Mouse (Mus musculus) forebrain, embryonic 15.5 days (tissue): ENCODE data around the gene Casp6. TPM values are rescaled to one million over a fixed set of nuclear protein-coding genes. Genes with fewer than 3 reads are reported as not detected.
A peak's percentile ranks its signal among the peaks of the same experiment; 100 is the strongest.

ENCODE experiments used
- ATAC-seq: fragments of 200-750 bp; cut with Nextera tagmentation; replicated peaks from 2 replicates; pipeline ENCODE4 v1.8.0; 2017; ENCODE audit warnings: mild to moderate bottlenecking, moderate TSS enrichment, moderate library complexity
- H3K27ac ChIP-seq: fragments of 300-500 bp; sonication (generic); replicated peaks from 2 replicates; pipeline ENCODE4 v1.5.1; 2015; ENCODE audit warnings: mild to moderate bottlenecking, inconsistent platforms
- H3K27me3 ChIP-seq: fragments of 300-500 bp; sonication (generic); 2 replicates; pipeline ENCODE4 v1.6.1; 2015; ENCODE audit warnings: inconsistent platforms
- H3K36me3 ChIP-seq: fragments of 300-500 bp; sonication (generic); 2 replicates; pipeline ENCODE4 v1.6.1; 2015; ENCODE audit warnings: mild to moderate bottlenecking, inconsistent platforms
- H3K4me1 ChIP-seq: fragments of 300-500 bp; sonication (generic); 2 replicates; pipeline ENCODE4 v1.6.1; 2015; ENCODE audit warnings: inconsistent platforms
- H3K4me2 ChIP-seq: fragments of 300-500 bp; sonication (generic); replicated peaks from 2 replicates; pipeline ENCODE4 v1.6.1; 2015; ENCODE audit warnings: mild to moderate bottlenecking, inconsistent platforms
- H3K4me3 ChIP-seq: fragments of 300-500 bp; sonication (generic); 2 replicates; pipeline ENCODE4 v1.5.1; 2015; ENCODE audit warnings: mild to moderate bottlenecking, inconsistent platforms
- H3K9ac ChIP-seq: fragments of 300-500 bp; sonication (generic); replicated peaks from 2 replicates; pipeline ENCODE4 v1.6.1; 2015; ENCODE audit warnings: mild to moderate bottlenecking, inconsistent platforms
- H3K9me3 ChIP-seq: fragments of 300-500 bp; sonication (generic); 2 replicates; pipeline ENCODE4 v1.6.1; 2016; ENCODE audit warnings: inconsistent platforms
- WGBS: fragments of 180-500 bp; shearing (Covaris S2); methylation state at CpG from one replicate; pipeline ENCODE4 v1.1.7; 2015; ENCODE audit warnings: mixed read lengths; 5-methylcytosine and 5-hydroxymethylcytosine counted together
- polyA plus RNA-seq: library from polyadenylated mRNA; unstranded; fragments of >200 nt; fragmentation: Nextera tagmentation; extraction: Ambion mirVana; gene quantifications from 2 replicates; pipeline ENCODE4 v1.2.1, GENCODE M21; 2015

Gene Casp6
- polyA plus RNA-seq, 1 experiment from 2014 or later = 33.4 TPM

DNA sequence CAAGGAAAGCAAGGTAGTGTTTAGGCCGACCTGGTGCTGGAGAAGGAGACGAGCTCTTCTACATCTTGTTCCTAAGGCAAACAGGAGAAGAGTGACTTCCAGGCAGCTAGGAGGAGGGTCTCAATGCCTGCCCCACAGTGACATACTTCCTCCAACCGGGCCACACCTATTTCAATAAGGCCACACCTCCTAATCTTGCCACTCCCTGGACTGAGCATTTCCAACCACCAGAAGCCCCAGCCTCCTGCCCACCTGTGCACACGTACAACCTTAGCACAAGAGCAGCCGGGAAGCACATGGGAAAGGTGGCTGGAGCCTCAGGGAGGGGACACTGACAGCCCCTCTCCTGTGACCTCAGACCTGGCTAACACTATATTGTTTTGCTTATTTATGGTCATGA lies 9.2 kb upstream of the Casp6 start:
- Histone ChIP-seq H3K27me3 (no peaks in the 10 kb centered on the region), H3K36me3 (peaks cover 12% of the 10 kb centered on the region; the same call in 1 of the 2 replicates), H3K9ac (no peak overlapping the region), H3K9me3 (no peaks in the 10 kb centered on the region), H3K4me3 (no peak overlapping the region), H3K27ac (no peak overlapping the region), H3K4me1 (no peaks in the 10 kb centered on the region), H3K4me2 (no peak overlapping the region)
- no peak for ATAC-seq
- WGBS = 87% methylated on average over 5 of the region's 5 CpGs

DNA sequence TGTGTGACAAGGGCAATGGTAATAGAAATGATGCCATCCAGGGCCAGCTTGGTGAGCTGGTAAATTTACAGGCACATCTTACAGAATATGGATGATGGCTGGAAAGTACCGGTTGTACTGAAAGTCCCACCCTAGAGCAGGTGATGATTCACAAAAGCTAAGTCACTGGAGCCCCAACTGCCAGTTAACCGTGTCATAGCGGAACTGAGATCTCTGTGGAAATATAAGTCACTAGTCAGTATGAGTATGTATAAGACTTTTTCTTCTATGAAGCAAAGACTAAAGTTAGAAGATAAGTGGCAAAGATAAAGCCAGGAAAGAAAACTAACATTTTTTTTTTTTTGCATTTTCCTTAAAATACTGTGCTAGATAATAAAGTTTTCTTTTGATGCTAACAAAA lies 8.1 kb upstream of the Casp6 start:
- Histone ChIP-seq H3K4me3 (no peak overlapping the region), H3K36me3 (peaks cover 12% of the 10 kb centered on the region; the same call in 1 of the 2 replicates), H3K27me3 (no peaks in the 10 kb centered on the region), H3K9ac (no peak overlapping the region), H3K9me3 (no peaks in the 10 kb centered on the region), H3K4me2 (no peak overlapping the region), H3K4me1 (no peaks in the 10 kb centered on the region), H3K27ac (no peak overlapping the region)
- ATAC-seq = no peak
- 96% methylated on average over 3 of the region's 3 CpGs for WGBS

DNA sequence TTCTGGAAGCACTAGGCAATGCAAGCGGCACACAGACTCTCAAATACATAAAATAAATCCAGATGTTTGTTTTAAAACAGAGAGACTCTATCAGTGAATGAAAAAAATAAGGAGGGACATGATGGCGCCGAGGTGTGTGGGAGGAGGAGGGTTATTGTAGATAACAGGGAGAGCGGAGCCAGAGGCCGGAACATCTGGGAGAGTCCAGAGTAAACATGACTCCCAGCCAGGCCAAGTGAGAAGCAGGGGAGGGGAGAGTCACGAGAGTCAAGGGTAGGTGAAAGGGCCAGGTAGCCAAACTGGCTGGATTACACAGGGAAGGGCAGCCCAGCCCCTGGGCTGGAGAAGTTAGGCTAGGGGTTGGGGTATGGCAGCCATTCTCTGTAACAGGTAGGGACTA lies 4.6 kb upstream of the Casp6 start:
- H3K4me2 ChIP-seq = no peak overlapping the region
- peaks cover 5% of the 10 kb centered on the region; the same call in 1 of the 2 replicates for H3K4me1 ChIP-seq
- no peak overlapping the region for H3K4me3 ChIP-seq
- H3K9me3 ChIP-seq = no peaks in the 10 kb centered on the region
- ATAC-seq = no peak
- 0 out of 2 replicates have a peak, but pooled peaks cover 4% of the 10 kb centered on the region for H3K36me3 ChIP-seq
- no peaks in the 10 kb centered on the region for H3K27me3 ChIP-seq
- no peak overlapping the region for H3K27ac ChIP-seq
- 90% methylated on average over 6 of the region's 6 CpGs for WGBS
- H3K9ac ChIP-seq = no peak overlapping the region

DNA sequence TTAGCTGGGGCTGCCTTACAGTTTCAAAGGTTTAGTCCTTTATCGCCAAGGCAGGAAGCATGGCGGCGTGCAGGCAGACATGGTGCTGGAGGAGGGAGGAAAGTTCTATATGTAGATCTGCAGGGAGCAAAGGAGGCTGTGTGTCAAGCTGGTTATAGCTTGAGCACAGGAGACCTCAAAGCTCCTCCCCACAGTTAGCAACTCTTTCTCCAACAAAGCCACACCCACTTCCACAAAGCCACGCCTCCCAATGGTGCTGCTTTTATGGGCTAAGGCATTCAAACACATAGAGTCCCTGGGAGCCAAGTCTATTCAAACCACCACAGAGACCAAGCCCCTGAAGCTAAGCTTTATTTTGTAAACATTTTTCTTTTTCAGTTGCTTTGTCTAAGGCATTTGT lies 2.3 kb upstream of the Casp6 start:
- Histone ChIP-seq H3K27ac (no peak overlapping the region), H3K27me3 (no peaks in the 10 kb centered on the region), H3K4me2 (no peak overlapping the region), H3K4me3 (no peak overlapping the region), H3K36me3 (no peaks in the 10 kb centered on the region), H3K9ac (no peak overlapping the region), H3K9me3 (no peaks in the 10 kb centered on the region), H3K4me1 (peaks cover 13% of the 10 kb centered on the region)
- no peak for ATAC-seq
- WGBS = 69% methylated on average over 4 of the region's 4 CpGs

DNA sequence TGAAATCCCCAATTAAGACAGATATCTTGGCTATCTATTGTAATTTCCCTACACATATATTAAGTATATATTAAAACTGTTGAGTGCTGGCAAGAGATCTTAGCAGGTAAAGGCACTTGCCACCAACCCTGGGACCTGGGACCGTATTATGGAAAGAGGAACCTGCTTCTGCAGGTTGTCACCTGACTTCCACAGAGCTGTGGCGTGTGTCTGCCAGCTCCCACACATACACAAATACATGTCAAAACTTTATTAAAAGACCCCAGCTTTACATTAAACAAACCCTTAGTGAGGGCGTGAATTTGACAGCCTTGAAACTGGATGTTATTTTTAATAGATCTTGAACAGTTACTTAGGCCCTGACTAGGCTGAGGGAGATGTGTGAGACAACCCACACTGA lies 2.1 kb downstream of the Casp6 start:
- Histone ChIP-seq H3K4me3 (no peak overlapping the region), H3K4me1 (peaks cover 13% of the 10 kb centered on the region), H3K36me3 (peaks cover under 1% of the 10 kb centered on the region; the same call in 1 of the 2 replicates), H3K27me3 (no peaks in the 10 kb centered on the region), H3K9ac (no peak overlapping the region), H3K27ac (no peak overlapping the region), H3K4me2 (no peak overlapping the region), H3K9me3 (no peaks in the 10 kb centered on the region)
- no peak for ATAC-seq
- WGBS = 87% methylated on average over 3 of the region's 3 CpGs

DNA sequence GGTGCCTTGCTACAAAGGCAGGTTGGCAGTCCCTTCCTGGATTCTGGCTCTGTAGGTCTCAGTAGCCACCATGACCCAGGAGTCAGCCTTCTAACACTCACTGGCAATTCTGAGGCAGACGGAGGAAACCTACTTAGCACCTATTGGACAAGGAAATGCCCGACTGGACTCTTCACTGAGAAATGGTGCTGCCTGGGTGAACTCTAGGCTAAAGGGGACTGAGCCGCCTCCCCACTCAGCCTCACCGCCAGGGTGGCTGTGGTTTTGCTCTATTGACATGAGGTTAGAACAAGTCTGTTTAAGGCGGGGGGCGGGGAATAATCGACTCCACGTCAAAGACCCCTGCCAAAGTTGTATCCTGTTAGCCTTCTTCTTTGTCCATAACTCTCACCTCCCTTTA lies 2.6 kb downstream of the Casp6 start:
- Histone ChIP-seq H3K9me3 (no peaks in the 10 kb centered on the region), H3K9ac (no peak overlapping the region), H3K36me3 (peaks cover 6% of the 10 kb centered on the region; the same call in 1 of the 2 replicates), H3K4me1 (peaks cover 13% of the 10 kb centered on the region), H3K4me3 (no peak overlapping the region), H3K4me2 (no peak overlapping the region), H3K27me3 (no peaks in the 10 kb centered on the region), H3K27ac (no peak overlapping the region)
- WGBS = 86% methylated on average over 8 of the region's 8 CpGs
- no peak for ATAC-seq

DNA sequence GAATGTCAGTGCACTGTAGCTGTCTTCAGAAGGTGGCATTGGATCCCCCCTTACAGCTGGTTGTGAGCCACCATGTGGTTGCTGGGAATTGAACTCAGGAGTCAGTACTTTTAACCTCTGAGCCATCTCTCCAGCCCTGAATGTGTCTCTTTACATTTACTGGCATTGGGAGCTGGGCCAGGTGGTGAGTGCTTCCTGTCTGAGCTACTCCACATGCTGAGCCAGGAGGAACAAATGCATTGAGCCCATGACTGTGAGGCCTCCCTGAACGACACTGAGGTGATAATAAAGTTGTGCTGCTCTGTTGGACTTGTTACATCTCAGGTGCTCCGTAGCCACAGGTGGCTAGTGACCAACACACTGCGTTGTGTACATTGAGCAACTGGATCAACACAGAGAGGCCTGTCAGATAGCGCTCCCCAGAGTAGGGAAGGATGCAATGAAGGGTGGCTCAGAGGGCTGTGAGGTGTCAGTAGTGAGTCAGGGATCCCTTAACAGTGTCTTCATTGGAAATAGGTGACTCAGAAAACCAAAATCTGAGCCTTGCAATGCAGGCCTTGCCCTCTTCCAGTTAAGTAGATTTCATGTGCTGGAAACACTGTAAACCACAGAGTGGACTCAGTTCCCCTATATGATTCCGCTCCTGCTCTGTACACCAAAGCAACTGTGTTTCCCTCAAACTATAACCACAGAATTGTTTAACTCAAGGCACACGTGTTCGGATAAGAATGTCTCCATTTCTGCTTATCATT lies 3.3 kb downstream of the Casp6 start:
- H3K9me3 ChIP-seq = no peaks in the 10 kb centered on the region
- ATAC-seq = no peak
- H3K36me3 ChIP-seq = peaks cover 13% of the 10 kb centered on the region; the same call in 1 of the 2 replicates
- H3K4me1 ChIP-seq = peaks cover 13% of the 10 kb centered on the region
- no peak overlapping the region for H3K27ac ChIP-seq
- no peaks in the 10 kb centered on the region for H3K27me3 ChIP-seq
- no peak overlapping the region for H3K4me2 ChIP-seq
- 90% methylated on average over 7 of the region's 7 CpGs for WGBS
- no peak overlapping the region for H3K9ac ChIP-seq
- H3K4me3 ChIP-seq = no peak overlapping the region

DNA sequence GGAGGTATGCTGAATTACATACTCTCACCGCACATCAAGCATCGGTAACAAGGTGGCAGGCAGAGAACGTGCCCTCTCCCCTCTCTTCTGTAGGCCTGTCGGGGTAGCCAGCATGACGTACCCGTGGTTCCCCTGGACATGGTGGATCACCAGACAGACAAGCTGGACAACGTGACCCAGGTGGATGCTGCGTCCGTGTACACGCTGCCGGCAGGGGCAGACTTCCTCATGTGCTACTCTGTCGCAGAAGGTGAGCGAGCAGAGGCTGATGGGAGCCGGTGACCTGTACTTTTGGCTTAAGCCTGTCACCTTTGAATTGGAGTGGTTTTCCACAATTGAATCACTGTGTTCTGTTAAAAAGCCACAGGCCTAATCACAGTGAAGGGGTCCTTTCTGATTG lies 10.8 kb downstream of the Casp6 start:
- WGBS = 96% methylated on average over 14 of the region's 14 CpGs
- no peak for ATAC-seq
- Histone ChIP-seq H3K9me3 (no peaks in the 10 kb centered on the region), H3K9ac (no peak overlapping the region), H3K4me1 (no peaks in the 10 kb centered on the region), H3K27me3 (no peaks in the 10 kb centered on the region), H3K4me2 (no peak overlapping the region), H3K4me3 (no peak overlapping the region), H3K36me3 (peaks cover 28% of the 10 kb centered on the region), H3K27ac (no peak overlapping the region)

DNA sequence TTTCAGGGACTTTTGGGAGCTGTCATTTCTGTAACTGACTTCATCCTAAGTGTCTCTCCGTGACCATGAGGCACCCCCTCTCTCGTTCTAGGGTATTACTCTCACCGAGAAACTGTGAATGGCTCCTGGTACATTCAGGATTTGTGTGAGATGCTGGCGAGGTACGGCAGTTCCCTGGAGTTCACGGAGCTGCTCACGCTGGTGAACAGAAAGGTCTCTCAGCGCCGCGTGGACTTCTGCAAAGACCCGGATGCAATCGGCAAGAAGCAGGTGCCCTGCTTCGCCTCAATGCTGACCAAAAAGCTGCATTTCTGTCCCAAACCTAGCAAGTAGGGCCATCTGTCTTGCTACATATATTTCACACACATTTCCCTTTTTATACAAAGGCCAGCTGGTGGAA lies 12.0 kb downstream of the Casp6 start:
- Histone ChIP-seq H3K4me2 (no peak overlapping the region), H3K9me3 (no peaks in the 10 kb centered on the region), H3K4me1 (no peaks in the 10 kb centered on the region), H3K9ac (no peak overlapping the region), H3K27ac (no peak overlapping the region), H3K27me3 (no peaks in the 10 kb centered on the region), H3K36me3 (peaks cover 28% of the 10 kb centered on the region), H3K4me3 (no peak overlapping the region)
- 91% methylated on average over 13 of the region's 13 CpGs for WGBS
- ATAC-seq = no peak

DNA sequence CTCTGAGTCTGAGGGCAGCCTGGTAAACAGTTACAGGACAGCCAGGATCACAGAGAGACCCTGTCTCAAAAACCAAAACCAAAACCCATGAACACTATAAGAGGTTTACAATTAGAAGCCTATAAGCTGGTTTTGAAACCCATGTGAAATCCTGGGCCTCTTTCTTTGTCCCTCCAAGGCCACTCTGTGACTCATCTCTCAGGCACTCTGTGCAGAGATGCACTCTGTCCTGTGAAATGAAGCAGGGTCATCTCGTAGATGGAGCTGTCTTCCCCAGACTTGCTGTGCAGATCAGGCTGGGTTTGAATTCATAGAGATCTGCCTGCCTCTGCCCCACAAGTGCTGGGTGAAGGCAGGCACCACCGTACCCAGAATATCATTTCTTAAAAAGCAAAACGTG lies 16.2 kb downstream of the Casp6 start:
- no peaks in the 10 kb centered on the region for H3K27me3 ChIP-seq
- 87% methylated on average over 3 of the region's 3 CpGs for WGBS

DNA sequence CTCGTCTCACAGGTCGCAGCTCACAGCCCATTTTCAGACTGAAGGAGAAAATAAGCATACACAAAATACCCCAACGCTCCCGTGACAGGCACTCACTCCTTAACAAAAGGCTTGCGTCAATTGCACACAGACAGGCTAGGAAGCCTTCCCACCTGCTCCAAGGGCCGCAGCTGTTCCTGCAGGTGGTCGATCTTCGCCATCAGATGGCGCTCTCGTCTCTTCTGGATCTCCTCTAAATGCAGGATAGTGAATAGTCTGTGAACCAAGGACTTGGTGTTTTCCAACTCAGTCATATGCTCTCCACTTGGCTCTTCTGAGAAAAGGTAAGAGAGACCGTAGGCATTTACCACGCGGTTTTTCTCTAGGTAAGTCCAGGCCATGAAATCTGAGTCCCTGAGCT lies 17.2 kb downstream of the Casp6 start:
- H3K4me1 ChIP-seq = no peaks in the 10 kb centered on the region
- H3K9ac ChIP-seq = no peak overlapping the region
- no peak overlapping the region for H3K27ac ChIP-seq
- no peak overlapping the region for H3K4me2 ChIP-seq
- H3K27me3 ChIP-seq = no peaks in the 10 kb centered on the region
- H3K36me3 ChIP-seq = peaks cover 10% of the 10 kb centered on the region
- no peak overlapping the region for H3K4me3 ChIP-seq
- 9% methylated on average over 13 of the region's 13 CpGs for WGBS
- peak; percentile 86 for ATAC-seq
- H3K9me3 ChIP-seq = no peaks in the 10 kb centered on the region

More for the DNA sequence above, 16.2 kb downstream of the Casp6 start:
- H3K27ac ChIP-seq = no peak overlapping the region
- H3K4me2 ChIP-seq = no peak overlapping the region
- peaks cover 10% of the 10 kb centered on the region for H3K36me3 ChIP-seq
- ATAC-seq = no peak
- no peaks in the 10 kb centered on the region for H3K9me3 ChIP-seq
- no peak overlapping the region for H3K4me3 ChIP-seq
- H3K9ac ChIP-seq = no peak overlapping the region
- H3K4me1 ChIP-seq = no peaks in the 10 kb centered on the region

DNA sequence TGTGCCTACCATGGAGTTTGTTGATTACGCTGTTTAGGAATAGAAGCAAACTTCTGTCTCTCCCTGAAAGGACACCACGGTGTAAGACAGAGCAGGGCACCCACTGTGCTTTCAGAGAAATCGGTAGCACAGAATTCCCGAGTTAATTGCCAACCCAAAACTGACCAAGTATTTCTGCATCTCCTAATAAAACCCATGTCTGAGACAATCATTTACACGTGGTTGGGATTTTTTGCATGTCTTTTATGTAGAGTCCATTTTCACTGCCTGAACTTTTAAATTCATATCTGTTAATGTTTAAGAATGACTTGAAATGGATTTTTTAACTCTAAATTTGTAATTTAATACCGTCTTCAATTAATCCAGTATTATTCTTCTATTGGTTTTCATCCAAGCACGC lies 22.4 kb downstream of the Casp6 start:
- H3K9me3 ChIP-seq = no peaks in the 10 kb centered on the region
- no peak overlapping the region for H3K27ac ChIP-seq
- WGBS = 95% methylated on average over 7 of the region's 7 CpGs
- ATAC-seq = no peak
- no peak overlapping the region for H3K9ac ChIP-seq
- H3K4me3 ChIP-seq = no peak overlapping the region
- no peak overlapping the region for H3K4me2 ChIP-seq
- no peaks in the 10 kb centered on the region for H3K36me3 ChIP-seq
- no peaks in the 10 kb centered on the region for H3K27me3 ChIP-seq
- no peaks in the 10 kb centered on the region for H3K4me1 ChIP-seq

DNA sequence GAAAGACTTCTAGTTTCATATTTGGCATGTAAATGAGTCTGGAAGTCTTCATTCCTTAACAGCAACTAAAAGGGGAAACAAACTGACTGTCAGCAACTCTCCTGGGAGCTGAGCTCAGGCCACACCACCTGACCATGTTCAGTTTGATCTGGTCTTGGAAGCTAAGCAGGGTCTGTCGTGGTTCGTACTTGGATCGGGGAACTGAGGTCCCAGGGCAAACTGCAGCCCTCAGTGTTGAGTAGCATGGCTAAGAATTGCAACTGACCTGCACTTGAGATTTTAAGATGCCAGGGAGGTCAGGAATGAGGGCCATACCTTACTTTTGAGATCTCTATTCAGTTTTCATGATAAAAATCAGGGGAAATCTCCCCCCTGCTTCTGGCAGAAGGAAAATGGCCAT lies 24.6 kb downstream of the Casp6 start:
- Histone ChIP-seq H3K4me3 (no peak overlapping the region), H3K36me3 (no peaks in the 10 kb centered on the region), H3K27me3 (no peaks in the 10 kb centered on the region), H3K9me3 (no peaks in the 10 kb centered on the region), H3K4me2 (no peak overlapping the region), H3K9ac (no peak overlapping the region), H3K4me1 (no peaks in the 10 kb centered on the region), H3K27ac (no peak overlapping the region)
- no peak for ATAC-seq
- 91% methylated on average over 3 of the region's 3 CpGs for WGBS
